Mouse (Mus musculus) C2C12 (cell line): ENCODE measurements around the gene Kiss1r. TPM values are rescaled to one million over a fixed set of nuclear protein-coding genes. Genes with fewer than 3 reads are reported as not detected.

ENCODE experiments used
- H3K27me3 ChIP-seq: one replicate; pipeline ENCODE4 v1.6.1; 2011; ENCODE audit not compliant: control insufficient read depth, insufficient read depth, insufficient read length
- H3K36me3 ChIP-seq: one replicate; pipeline ENCODE4 v1.6.1; 2011; ENCODE audit not compliant: control insufficient read depth, insufficient read depth
- H3K4me3 ChIP-seq: one replicate; pipeline ENCODE4 v1.5.1; 2011; ENCODE audit warnings: mild to moderate bottlenecking, control low read depth; ENCODE audit not compliant: poor library complexity, insufficient read depth, severe bottlenecking
- H3K79me2 ChIP-seq: one replicate; pipeline ENCODE4 v1.6.1; 2011; ENCODE audit not compliant: control insufficient read depth, insufficient read depth
- H3K79me3 ChIP-seq: one replicate; pipeline ENCODE4 v1.6.1; 2011; ENCODE audit warnings: low read depth, control low read depth
- H3ac ChIP-seq: one replicate; pipeline ENCODE3; 2011; ENCODE audit warnings: low read depth; ENCODE audit not compliant: control insufficient read depth, insufficient read length
- CEBPB ChIP-seq: IDR thresholded peaks from one replicate; pipeline ENCODE4 v1.6.1; 2011; ENCODE audit warnings: low read depth, mild to moderate bottlenecking, control low read depth, moderate library complexity
- CTCF ChIP-seq: IDR thresholded peaks from one replicate; pipeline ENCODE4 v1.5.1; 2011; ENCODE audit not compliant: control insufficient read depth, insufficient read depth, insufficient read length
- FOSL1 ChIP-seq: IDR thresholded peaks from one replicate; pipeline ENCODE4 v1.8.0; 2011; ENCODE audit warnings: mild to moderate bottlenecking, low read length; ENCODE audit not compliant: poor library complexity, insufficient read depth, severe bottlenecking
- MAX ChIP-seq: IDR thresholded peaks from one replicate; pipeline ENCODE4 v1.6.1; 2011; ENCODE audit warnings: mild to moderate bottlenecking, control low read depth
- MYOD1 ChIP-seq: IDR thresholded peaks from one replicate; pipeline ENCODE4 v1.6.1; 2011; ENCODE audit warnings: low read depth; ENCODE audit not compliant: control insufficient read depth, insufficient read length
- MYOG ChIP-seq: IDR thresholded peaks from one replicate; pipeline ENCODE4 v1.6.1; 2011; ENCODE audit not compliant: control insufficient read depth, insufficient read length; ENCODE audit errors: extremely low read depth
- USF1 ChIP-seq: IDR thresholded peaks from one replicate; pipeline ENCODE4 v1.6.1; 2011; ENCODE audit warnings: low read depth, mild to moderate bottlenecking, control low read depth, moderate library complexity
- polyA plus RNA-seq: library from polyadenylated mRNA; unstranded; fragments of >200 nt; fragmentation: generic; extraction: Trizol; gene quantifications from one replicate; pipeline ENCODE4 v1.2.1, GENCODE M21; 2012; ENCODE audit warnings: missing spikeins

Gene Kiss1r
- polyA plus RNA-seq, 1 experiment = 0.13 TPM

GRCm38 (mm10) chr10:79912412-79912811, 4.4 kb upstream of the Kiss1r start:
- Histone ChIP-seq H3K36me3 (peaks cover 10% of the 10 kb centered on the region), H3K79me3 (peaks cover 2% of the 10 kb centered on the region), H3ac (no peak overlapping the region), H3K27me3 (no peaks in the 10 kb centered on the region), H3K4me3 (no peak overlapping the region), H3K79me2 (peaks cover 28% of the 10 kb centered on the region)
- TF ChIP-seq MAX (no peak), MYOG (no peak), MYOD1 (no peak), CTCF (no peak), CEBPB (no peak), USF1 (no peak), FOSL1 (no peak)

- H3K36me3 ChIP-seq = peaks cover 10% of the 10 kb centered on the region
- TF ChIP-seq USF1 = no peak
- TF ChIP-seq MYOD1 = no peak
- no peak for TF ChIP-seq MYOG
- no peak for TF ChIP-seq MAX
- no peak for TF ChIP-seq FOSL1
- no peak for TF ChIP-seq CEBPB
- no peak overlapping the region for H3K4me3 ChIP-seq
- peaks cover 2% of the 10 kb centered on the region for H3K79me3 ChIP-seq
- peaks cover 24% of the 10 kb centered on the region for H3K79me2 ChIP-seq
- no peak overlapping the region for H3ac ChIP-seq
- H3K27me3 ChIP-seq = peaks cover 12% of the 10 kb centered on the region
Measured at GRCm38 (mm10) chr10:79914131-79914947, 2.4 kb upstream of the Kiss1r start.

- peaks cover 2% of the 10 kb centered on the region for H3K79me3 ChIP-seq
- peaks cover 24% of the 10 kb centered on the region for H3K79me2 ChIP-seq
- H3K36me3 ChIP-seq = peaks cover 10% of the 10 kb centered on the region
- TF ChIP-seq CTCF (no peak), MYOG (no peak), MAX (no peak), MYOD1 (no peak), USF1 (no peak), FOSL1 (no peak), CEBPB (no peak)
- no peak overlapping the region for H3ac ChIP-seq
- H3K27me3 ChIP-seq = peaks cover 16% of the 10 kb centered on the region
- no peak overlapping the region for H3K4me3 ChIP-seq
Measured at GRCm38 (mm10) chr10:79914948-79915596, 1.7 kb upstream of the Kiss1r start.

GRCm38 (mm10) chr10:79916081-79916480, 690 bp upstream of the Kiss1r start:
- H3K79me2 ChIP-seq = peaks cover 24% of the 10 kb centered on the region
- H3K27me3 ChIP-seq = peaks cover 26% of the 10 kb centered on the region
- TF ChIP-seq MYOG (no peak), CEBPB (no peak), FOSL1 (no peak), MYOD1 (no peak), CTCF (no peak), USF1 (no peak), MAX (no peak)
- H3K36me3 ChIP-seq = peaks cover 7% of the 10 kb centered on the region
- peak overlapping the region; percentile 64 for H3K4me3 ChIP-seq
- peak overlapping the region; percentile 92 for H3ac ChIP-seq
- peaks cover 2% of the 10 kb centered on the region for H3K79me3 ChIP-seq

- H3K36me3 ChIP-seq = no peaks in the 10 kb centered on the region
- H3K79me2 ChIP-seq = peaks cover 24% of the 10 kb centered on the region
- no peak overlapping the region for H3K4me3 ChIP-seq
- H3K79me3 ChIP-seq = peaks cover 2% of the 10 kb centered on the region
- TF ChIP-seq MYOD1 (no peak), CEBPB (no peak), USF1 (no peak), CTCF (no peak), MAX (no peak), FOSL1 (no peak)
- H3ac ChIP-seq = no peak overlapping the region
- H3K27me3 ChIP-seq = peaks cover 34% of the 10 kb centered on the region
Measured at GRCm38 (mm10) chr10:79917532-79918100, 845 bp downstream of the Kiss1r start.
